Mouse (Mus musculus): ENCODE measurements around the gene Msantd1.

Gene Msantd1

GRCm38 (mm10) chr5:34927648-34928047 lies 19.8 kb downstream of the Msantd1 start:
- no peak for DNase-seq

GRCm38 (mm10) chr5:34930151-34930975 lies 22.6 kb downstream of the Msantd1 start:
- no peak for DNase-seq

DNA sequence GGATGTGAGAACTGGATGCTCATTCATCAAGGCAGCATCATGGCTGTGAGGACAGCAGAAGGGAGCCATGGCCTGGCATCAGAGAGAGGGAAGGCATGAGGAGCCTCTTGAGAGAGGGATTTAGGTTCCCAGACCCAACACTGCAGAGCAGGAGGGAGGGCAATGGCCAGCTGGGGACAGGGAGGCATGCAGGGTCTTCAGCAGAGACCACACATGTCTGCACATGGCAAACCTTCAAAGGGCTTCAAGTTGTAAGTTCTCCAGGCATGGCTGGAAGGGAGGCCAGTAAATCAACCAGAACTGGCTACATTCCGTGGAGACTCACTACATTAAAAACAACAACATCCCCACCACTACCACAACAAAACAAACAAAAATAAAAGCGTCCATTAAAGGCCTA lies 23.3 kb downstream of the Msantd1 start:
- DNase-seq: no peak

- peak; percentile 28 to 42 for DNase-seq
Observed at GRCm38 (mm10) chr5:34931516-34932457, 24.0 kb downstream of the Msantd1 start.

DNA sequence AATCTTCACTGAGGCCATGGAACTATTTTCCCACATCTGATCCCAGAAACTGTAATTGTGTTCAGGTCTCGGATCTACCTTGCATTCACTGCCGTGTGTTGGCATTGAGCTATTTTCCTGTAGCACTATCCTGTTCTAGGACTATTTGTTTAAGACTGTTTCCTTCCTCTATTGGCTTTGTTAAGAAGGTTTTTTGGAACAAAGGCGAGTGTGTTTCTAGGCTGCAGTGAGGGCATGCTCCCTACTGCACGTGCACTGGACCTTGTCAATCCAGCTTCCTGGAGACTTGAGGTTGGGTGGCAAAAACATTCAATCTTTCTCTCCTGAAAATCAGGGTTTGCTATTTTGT lies 24.6 kb downstream of the Msantd1 start:
- no peak for DNase-seq

- no peak for DNase-seq
Observed at GRCm38 (mm10) chr5:34933461-34933860, 25.6 kb downstream of the Msantd1 start.

DNA sequence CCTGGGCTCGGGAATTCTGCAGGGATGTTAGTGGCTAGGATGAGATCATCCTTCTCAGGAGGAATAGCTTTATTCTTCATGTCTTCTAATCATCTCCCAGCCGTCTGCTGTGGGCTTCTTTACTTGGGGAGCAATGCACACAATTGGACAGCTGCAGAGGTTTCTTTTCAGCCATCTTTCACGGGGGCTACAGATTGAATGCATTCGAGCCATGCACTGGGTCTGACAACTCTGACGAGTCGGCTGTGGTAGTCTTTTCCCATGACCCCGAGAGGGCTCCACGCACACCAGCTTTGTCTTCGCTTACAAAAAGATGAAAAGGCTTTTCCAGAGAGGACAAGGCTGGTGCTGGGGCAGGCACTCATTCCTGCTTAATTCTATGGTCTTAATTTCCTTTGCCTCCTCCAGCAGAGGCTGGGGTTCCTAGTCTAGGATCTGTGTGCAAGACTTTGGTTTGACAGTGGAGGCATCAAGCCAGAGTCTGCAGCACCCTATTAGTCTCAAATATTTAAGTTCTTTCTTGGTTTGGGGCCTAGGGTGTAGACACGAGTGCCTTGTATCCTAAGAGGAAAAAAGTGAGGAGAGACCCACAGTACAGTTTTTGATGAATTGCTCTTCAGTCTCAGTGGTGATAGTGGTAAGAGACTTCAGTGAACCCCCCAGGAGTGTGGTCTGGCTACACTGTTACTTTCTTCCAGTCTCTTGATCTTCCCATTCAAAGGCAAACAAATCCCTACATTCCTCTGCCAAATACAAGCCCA lies 34.1 kb downstream of the Msantd1 start:
- DNase-seq: no peak

- no peak for DNase-seq
Observed at GRCm38 (mm10) chr5:34943428-34943827, 35.6 kb downstream of the Msantd1 start.

DNA sequence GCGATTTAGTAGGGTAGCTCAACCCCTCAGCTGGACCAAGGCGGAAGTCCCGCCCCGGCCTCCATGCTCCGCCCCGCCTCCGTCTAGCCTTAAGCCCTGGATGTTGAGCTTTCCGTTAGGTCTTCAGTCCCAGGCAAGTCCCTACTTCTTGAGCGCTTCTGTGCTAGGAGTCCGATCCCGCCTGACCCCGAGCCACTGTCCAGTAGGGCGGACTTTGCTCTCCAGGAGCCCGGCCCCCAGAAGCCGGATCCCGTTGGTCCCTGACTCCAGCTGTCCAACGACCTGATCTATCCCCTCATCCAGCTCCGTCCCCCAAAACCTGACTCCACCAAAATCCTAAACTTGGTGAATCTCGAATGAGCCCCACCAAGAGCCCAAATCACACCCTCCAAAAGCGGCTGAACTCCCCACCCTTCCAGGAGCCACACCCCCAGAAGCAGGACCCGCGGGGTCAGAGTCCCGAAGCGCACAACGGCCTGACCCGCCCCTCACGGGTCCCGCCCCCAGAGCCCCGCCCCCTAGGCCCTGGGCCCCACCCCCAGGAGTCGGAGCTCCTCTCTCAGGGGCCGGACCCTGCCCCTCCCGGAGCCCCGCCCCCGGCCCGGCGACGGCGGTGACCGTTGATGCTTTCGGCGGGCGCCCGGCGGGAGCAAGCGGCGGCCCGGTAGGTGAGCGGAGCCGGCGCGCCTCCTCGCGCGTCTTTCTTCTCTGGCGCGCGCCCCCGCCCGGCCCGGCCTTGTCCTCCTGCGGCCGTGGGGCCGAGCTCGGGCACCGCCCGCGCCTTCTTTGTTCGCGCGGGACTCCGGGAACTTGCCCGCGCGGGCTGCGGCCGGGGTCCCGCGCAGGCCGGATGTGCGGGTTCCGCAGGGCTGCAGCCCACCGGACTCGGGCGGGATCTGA lies 41.3 kb downstream of the Msantd1 start, which contains the start of gene Rgs12:
Gene Rgs12 (plus strand): TSS at position 585 of the 900 bp plus-strand sequence.
- peak; percentile 92 to 95 for DNase-seq

DNA sequence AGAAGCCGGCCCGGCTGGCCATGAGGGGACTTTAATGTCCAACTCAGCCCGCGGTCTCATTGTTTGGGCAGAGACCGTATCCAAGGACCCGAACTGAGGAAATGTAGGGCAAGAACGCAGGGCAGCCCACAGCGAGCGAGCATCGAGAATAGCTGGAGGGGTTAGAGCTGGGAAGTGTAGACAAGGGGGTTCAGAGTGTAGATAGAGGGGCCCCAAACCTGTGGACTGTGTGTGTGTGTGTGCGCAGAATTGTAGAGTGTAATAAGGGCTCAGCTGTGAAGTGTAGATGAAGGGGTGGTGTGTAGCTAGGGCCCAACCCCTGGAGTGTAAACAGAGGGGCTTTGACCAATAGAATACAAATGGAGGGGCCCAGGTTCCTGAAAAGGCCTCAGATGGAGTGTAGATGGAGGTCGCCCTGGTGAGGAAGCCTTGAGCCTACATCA lies 42.0 kb downstream of the Msantd1 start:
- no peak for DNase-seq

DNA sequence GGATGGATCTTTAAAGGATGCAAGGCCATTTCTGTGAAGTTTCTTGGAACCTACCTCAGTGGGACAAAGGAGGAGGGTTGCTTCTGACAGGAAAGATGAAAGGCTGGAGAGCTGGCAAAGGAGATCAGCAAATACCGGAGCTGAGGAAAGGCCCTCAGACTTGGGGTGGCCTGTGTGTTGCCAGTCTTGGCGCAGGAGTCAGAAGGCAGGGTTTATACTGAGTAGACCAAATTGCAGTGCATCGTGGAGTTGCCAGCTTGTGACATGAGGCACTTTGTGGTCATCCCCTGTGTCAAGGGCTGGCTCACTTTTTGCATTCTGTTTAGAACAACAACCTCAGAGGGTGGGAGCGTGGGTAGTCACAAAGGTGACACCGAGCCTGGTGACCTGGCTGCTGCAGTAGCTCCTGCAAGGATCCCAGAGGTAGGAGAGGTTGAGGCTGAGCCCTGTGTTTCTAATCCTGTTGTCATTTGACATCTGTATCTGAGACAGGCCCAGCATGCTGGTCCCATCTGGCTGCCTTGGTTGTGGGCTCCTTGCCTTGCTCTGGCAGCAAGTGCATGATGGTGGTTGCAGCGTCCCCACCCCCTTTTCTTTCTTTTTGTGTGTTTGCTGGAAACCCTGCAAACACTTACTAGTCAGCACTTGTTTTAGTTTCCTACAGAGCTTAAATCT lies 42.8 kb downstream of the Msantd1 start:
- DNase-seq: no peak

DNA sequence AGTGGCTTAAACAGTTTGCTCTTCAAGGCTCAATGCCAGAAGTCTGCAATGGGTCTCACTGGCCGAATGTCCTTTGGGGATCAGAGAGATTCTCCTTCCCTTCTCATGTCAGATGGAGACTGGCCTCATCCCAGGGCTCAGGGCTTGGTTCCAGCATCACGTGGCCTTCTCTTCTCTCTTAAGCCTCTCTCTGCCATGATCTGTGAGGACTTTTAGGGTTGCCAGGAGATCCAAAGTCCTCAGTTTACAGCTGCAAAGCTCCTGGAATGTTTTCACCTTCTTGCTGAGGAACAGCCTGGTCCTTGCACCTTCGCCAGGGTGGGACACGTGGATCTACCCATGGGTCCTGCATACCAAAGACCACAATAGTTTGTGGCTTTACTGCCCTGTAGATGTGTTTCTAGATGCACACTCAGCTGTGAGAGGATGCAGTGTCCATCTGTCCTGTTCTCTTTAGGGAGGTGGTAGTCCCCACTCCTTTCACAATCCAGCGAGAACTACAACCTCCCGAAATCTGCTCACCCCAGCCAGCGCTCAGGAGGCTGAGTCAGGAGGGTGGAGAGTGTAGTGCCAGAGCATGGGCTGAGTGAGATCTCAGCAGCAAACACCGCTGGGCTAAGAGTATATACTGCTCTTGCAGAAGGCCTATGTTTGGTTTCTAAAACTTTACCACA lies 43.5 kb downstream of the Msantd1 start:
- peak; percentile 44 to 52 for DNase-seq

GRCm38 (mm10) chr5:34954508-34954907 lies 46.7 kb downstream of the Msantd1 start:
- no peak for DNase-seq

- peak; percentile 32 to 49 for DNase-seq
Observed at GRCm38 (mm10) chr5:34955630-34956029, 47.8 kb downstream of the Msantd1 start.

- DNase-seq: no peak
Observed at GRCm38 (mm10) chr5:34956151-34956550, 48.3 kb downstream of the Msantd1 start.

DNA sequence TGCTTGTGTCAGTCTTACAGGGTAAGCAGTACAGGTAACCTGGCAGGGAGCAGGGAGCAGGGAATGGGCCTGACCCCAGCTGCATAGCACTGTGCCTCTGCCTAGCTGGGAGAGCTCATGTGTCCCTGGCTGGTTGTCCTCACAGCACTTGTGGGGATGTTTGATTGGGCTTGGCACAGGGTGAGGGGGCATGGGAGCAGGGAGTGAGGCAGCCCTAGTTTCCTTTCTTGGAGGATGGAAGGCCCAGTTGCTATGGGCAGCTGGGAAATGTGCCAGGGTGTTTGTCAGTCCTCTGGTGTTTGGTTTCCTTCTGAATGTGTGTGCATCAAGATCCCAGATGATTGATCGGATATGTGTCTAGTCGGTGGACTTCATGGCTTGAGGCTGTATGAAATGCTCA lies 49.2 kb downstream of the Msantd1 start:
- DNase-seq: no peak

GRCm38 (mm10) chr5:34960021-34960420 lies 52.2 kb downstream of the Msantd1 start:
- no peak for DNase-seq

- no peak for DNase-seq
Observed at GRCm38 (mm10) chr5:34965531-34965930, 57.7 kb downstream of the Msantd1 start.

DNA sequence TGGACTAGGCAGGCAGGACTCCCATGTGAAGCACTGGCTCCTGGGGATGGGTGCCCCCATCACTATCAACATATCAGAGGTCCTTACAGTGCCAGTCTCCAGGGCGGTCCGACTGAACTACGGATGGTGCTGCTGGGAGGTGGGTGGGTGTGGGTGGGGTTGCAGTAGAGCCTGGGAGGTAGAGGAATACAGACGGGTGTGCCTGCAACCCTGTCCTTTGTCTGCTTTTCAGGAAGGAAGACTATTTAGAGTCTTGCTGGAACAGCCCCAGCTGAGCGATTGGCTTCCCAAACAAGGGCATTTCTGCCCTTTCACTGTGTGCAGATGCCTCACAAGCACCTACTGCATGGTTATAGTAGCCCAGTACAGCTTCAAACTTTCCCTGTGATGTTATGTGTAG lies 60.6 kb downstream of the Msantd1 start:
- DNase-seq: peak in 1 of 2 experiments; percentile 24

DNA sequence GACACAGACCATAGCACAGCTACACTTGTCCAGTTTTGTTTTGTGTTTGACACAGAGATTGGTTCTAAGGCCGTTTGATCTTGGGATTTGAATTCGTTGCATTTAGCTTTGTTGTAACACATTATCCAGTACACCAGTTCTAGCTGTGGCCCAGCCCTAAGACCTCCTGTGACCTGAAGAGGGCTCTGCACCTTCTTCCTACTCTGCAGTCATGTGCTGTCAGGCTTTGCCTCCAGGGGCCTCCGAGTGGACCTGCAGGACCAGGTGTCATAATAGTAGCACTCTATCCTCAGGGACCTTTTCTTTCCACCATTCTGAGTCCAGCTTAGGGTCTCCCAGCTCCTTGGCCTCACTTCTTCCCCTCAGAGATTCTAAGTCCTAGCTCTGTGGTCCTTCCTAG lies 64.7 kb downstream of the Msantd1 start:
- DNase-seq: no peak
